Mouse (Mus musculus) small intestine, adult 2 months (tissue): ENCODE data around the gene Abcb8. TPM values are rescaled to one million over a fixed set of nuclear protein-coding genes. Genes with fewer than 3 reads are reported as not detected.
A peak's percentile ranks its signal among the peaks of the same experiment; 100 is the strongest.

Source experiments
- H3K27ac ChIP-seq: fragments of 200-500 bp; 2 replicates; pipeline ENCODE4 v1.5.1; 2012; ENCODE audit warnings: low read depth, low read length, control low read depth, inconsistent platforms; ENCODE audit not compliant: insufficient read depth
- H3K27me3 ChIP-seq: fragments of 200-500 bp; 2 replicates; pipeline ENCODE4 v1.6.1; 2012; ENCODE audit warnings: mild to moderate bottlenecking, moderate library complexity, low read length, inconsistent platforms; ENCODE audit not compliant: control insufficient read depth, insufficient read depth
- H3K36me3 ChIP-seq: fragments of 200-500 bp; 2 replicates; pipeline ENCODE4 v1.6.1; 2012; ENCODE audit warnings: mild to moderate bottlenecking, low read length, control low read depth, inconsistent platforms; ENCODE audit not compliant: control insufficient read depth, insufficient read depth
- H3K4me1 ChIP-seq: fragments of 200-500 bp; 2 replicates; pipeline ENCODE4 v1.6.1; 2012; ENCODE audit warnings: low read length, inconsistent platforms, mixed read lengths; ENCODE audit not compliant: control insufficient read depth, insufficient read depth, insufficient read length
- H3K4me3 ChIP-seq: fragments of 200-500 bp; 2 replicates; pipeline ENCODE4 v1.5.1; 2012; ENCODE audit warnings: low read depth, mild to moderate bottlenecking, control low read depth, inconsistent platforms, low read length, moderate library complexity
- CTCF ChIP-seq: fragments of 200-500 bp; IDR thresholded peaks from 2 replicates; pipeline ENCODE4 v1.5.1; 2012; ENCODE audit warnings: low read depth, mild to moderate bottlenecking, control low read depth, inconsistent platforms, low read length, moderate library complexity, mixed read lengths; ENCODE audit not compliant: insufficient replicate concordance, insufficient read length; ENCODE audit errors: extremely low read depth
- POLR2A ChIP-seq: fragments of 200-500 bp; IDR thresholded peaks from 2 replicates; pipeline ENCODE4 v1.6.1; 2012; ENCODE audit warnings: low read depth, mild to moderate bottlenecking, control low read depth, inconsistent platforms, low read length, moderate library complexity
- WGBS: fragments of 180-500 bp; shearing (Covaris S2); methylation state at CpG from one replicate; pipeline ENCODE4 v1.1.7; 2018; 5-methylcytosine and 5-hydroxymethylcytosine counted together
- polyA plus RNA-seq: library from polyadenylated mRNA; depleted of rRNA; stranded (reverse); fragments of >200 nt; gene quantifications from 2 replicates; pipeline ENCODE4 v1.2.3, GENCODE M21; 2012

The Abcb8 gene
- polyA plus RNA-seq, 1 experiment, result 83.7 TPM

- Histone ChIP-seq H3K4me1 (peaks cover 31% of the 10 kb centered on the region), H3K36me3 (peaks cover 15% of the 10 kb centered on the region), H3K27me3 (no peaks in the 10 kb centered on the region), H3K27ac (no peak overlapping the region), H3K4me3 (peak overlapping the region; percentile 73)
- TF ChIP-seq POLR2A, result no peak
- no peak for TF ChIP-seq CTCF
- 3% methylated on average over 10 of the region's 10 CpGs for WGBS
Observed at GRCm38 (mm10) chr5:24426037-24426432, 32.6 kb downstream of the Abcb8 start.

- 13% methylated on average over 9 of the region's 9 CpGs for WGBS
- peak overlapping the region; percentile 75 for H3K27ac ChIP-seq
Observed at GRCm38 (mm10) chr5:24426556-24427284, 33.3 kb downstream of the Abcb8 start.

GRCm38 (mm10) chr5:24427285-24427633, 33.8 kb downstream of the Abcb8 start:
- no peaks in the 10 kb centered on the region for H3K27me3 ChIP-seq
- peak overlapping the region; percentile 75 for H3K27ac ChIP-seq
- H3K4me1 ChIP-seq, result peaks cover 31% of the 10 kb centered on the region
- peak overlapping the region; percentile 73 for H3K4me3 ChIP-seq
- H3K36me3 ChIP-seq, result peaks cover 27% of the 10 kb centered on the region
- WGBS, result 29% methylated on average over 12 of the region's 12 CpGs
- TF ChIP-seq CTCF (no peak), POLR2A (no peak)

More at GRCm38 (mm10) chr5:24426556-24427284, 33.3 kb downstream of the Abcb8 start:
- Histone ChIP-seq H3K4me3 (peak overlapping the region; percentile 73), H3K36me3 (peaks cover 22% of the 10 kb centered on the region), H3K27me3 (no peaks in the 10 kb centered on the region), H3K4me1 (peaks cover 31% of the 10 kb centered on the region)
- TF ChIP-seq POLR2A (no peak), CTCF (no peak)

- Histone ChIP-seq H3K27ac (peak overlapping the region; percentile 68), H3K4me3 (peak overlapping the region; percentile 63), H3K27me3 (no peaks in the 10 kb centered on the region), H3K4me1 (peaks cover 28% of the 10 kb centered on the region), H3K36me3 (peaks cover 34% of the 10 kb centered on the region)
- WGBS, result 20% methylated on average over 15 of the region's 15 CpGs
- TF ChIP-seq POLR2A (no peak), CTCF (no peak)
Observed at GRCm38 (mm10) chr5:24427981-24428402, 34.5 kb downstream of the Abcb8 start.

- Histone ChIP-seq H3K27ac (peak overlapping the region; percentile 68), H3K36me3 (peaks cover 40% of the 10 kb centered on the region), H3K4me1 (peaks cover 28% of the 10 kb centered on the region), H3K4me3 (peak overlapping the region; percentile 63), H3K27me3 (no peaks in the 10 kb centered on the region)
- no peak for TF ChIP-seq POLR2A
- TF ChIP-seq CTCF, result no peak
- 19% methylated on average over 9 of the region's 9 CpGs for WGBS
Observed at GRCm38 (mm10) chr5:24428596-24428995, 35.1 kb downstream of the Abcb8 start.

- TF ChIP-seq POLR2A (no peak), CTCF (no peak)
- 92% methylated on average over 8 of the region's 8 CpGs for WGBS
- peaks cover 84% of the 10 kb centered on the region for H3K36me3 ChIP-seq
Observed at GRCm38 (mm10) chr5:24433993-24434392, 40.5 kb downstream of the Abcb8 start.

GRCm38 (mm10) chr5:24441187-24441586, 47.7 kb downstream of the Abcb8 start:
- Histone ChIP-seq H3K36me3 (peaks cover 56% of the 10 kb centered on the region), H3K4me1 (peaks cover 15% of the 10 kb centered on the region), H3K27ac (no peak overlapping the region), H3K27me3 (no peaks in the 10 kb centered on the region), H3K4me3 (no peak overlapping the region)
- TF ChIP-seq POLR2A (no peak), CTCF (no peak)
- WGBS, result 91% methylated on average over 8 of the region's 8 CpGs

More at GRCm38 (mm10) chr5:24433993-24434392, 40.5 kb downstream of the Abcb8 start:
- no peaks in the 10 kb centered on the region for H3K27me3 ChIP-seq
- H3K27ac ChIP-seq, result no peak overlapping the region
- H3K4me1 ChIP-seq, result peaks cover 4% of the 10 kb centered on the region; the same call in 1 of the 2 replicates
- H3K4me3 ChIP-seq, result no peak overlapping the region
